Mouse (Mus musculus) kidney, adult 2 months (tissue): ENCODE measurements at regions not wholly inside any gene's neighbourhood (a gene's known extent, or its start where the extent isn't known, plus 50 kb on each side); places are given as distances from the start of the nearest gene placed in this dataset.

ENCODE experiments used
- CTCF ChIP-seq: fragments of 200-500 bp; conservative IDR thresholded peaks from 2 replicates; pipeline ENCODE4 v1.5.1; 2011; ENCODE audit warnings: low read depth, mild to moderate bottlenecking, control low read depth, low read length, moderate library complexity, mixed read lengths; ENCODE audit not compliant: insufficient read depth, insufficient read length
- POLR2A ChIP-seq: fragments of 200-500 bp; IDR thresholded peaks from one replicate; pipeline ENCODE4 v1.6.1; 2011; ENCODE audit warnings: low read depth, low read length, control low read depth

GRCm38 (mm10) chr15:87859069-87859468 lies 315.0 kb downstream of the Fam19a5 start:
- TF ChIP-seq CTCF, result no peak
- no peak for TF ChIP-seq POLR2A
